8 mouse cellular contexts compared by ENCODE assay signal in genomic region chr2:70471861-70472620, GRCm38 (mm10). TPM values are rescaled to one million over a fixed set of nuclear protein-coding genes. Genes with fewer than 3 reads are reported as not detected.
DNase-seq lines count a peak whose midpoint lies in the region; ATAC-seq lines count a peak whose summit lies in the region.

No protein-coding gene starts in this region.

- H3K4me3 ChIP-seq in forebrain, embryonic 14.5 days (ENCODE audit: low read depth, low read length): peak overlapping the region; percentile 30
- peak overlapping the region; percentile 44 for H3K4me3 ChIP-seq in lung, embryonic 15.5 days

- no peak for ATAC-seq in forebrain, embryonic 14.5 days
- ATAC-seq in lung, embryonic 15.5 days (ENCODE audit: borderline replicate concordance, extremely low read depth, low FRiP score, low TSS enrichment): no peak
- no peak for ATAC-seq in megakaryocyte, adult 5-6 weeks (ENCODE audit: poor library complexity, severe bottlenecking)

- peak overlapping the region; percentile 30 for H3K9ac ChIP-seq in forebrain, embryonic 14.5 days (ENCODE audit: low read length)
- H3K9ac ChIP-seq in lung, embryonic 15.5 days: peak overlapping the region; percentile 43

- H3K4me1 ChIP-seq in forebrain, embryonic 14.5 days (ENCODE audit: control insufficient read depth, insufficient read depth, low read length): peaks cover 26% of the 10 kb centered on the region
- H3K4me1 ChIP-seq in lung, embryonic 15.5 days: peaks cover 40% of the 10 kb centered on the region

- peaks cover 70% of the 10 kb centered on the region for H3K27me3 ChIP-seq in forebrain, embryonic 14.5 days (replicated peaks; ENCODE audit: control insufficient read depth, insufficient read depth, low read length)
- H3K27me3 ChIP-seq in lung, embryonic 15.5 days: peaks cover 44% of the 10 kb centered on the region

- no peaks in the 10 kb centered on the region for H3K36me3 ChIP-seq in forebrain, embryonic 14.5 days (ENCODE audit: control insufficient read depth, insufficient read depth, low read length)
- H3K36me3 ChIP-seq in lung, embryonic 15.5 days: no peaks in the 10 kb centered on the region

- peak overlapping the region; percentile 59 for H3K4me2 ChIP-seq in forebrain, embryonic 14.5 days (ENCODE audit: low read length)
- peak overlapping the region; percentile 86 for H3K4me2 ChIP-seq in lung, embryonic 15.5 days

- WGBS in forebrain, embryonic 14.5 days: 1% methylated on average over 47 of the region's 48 CpGs
- under 1% methylated on average over 48 of the region's 48 CpGs for WGBS in lung, embryonic 15.5 days

- H3K27ac ChIP-seq in forebrain, embryonic 14.5 days (ENCODE audit: low read depth, low read length): no peak overlapping the region
- H3K27ac ChIP-seq in lung, embryonic 15.5 days: peak overlapping the region; percentile 9; the same call in 1 of the 2 replicates

- DNase-seq in CD4-positive helper T cell, adult 2 months (ENCODE audit: low read depth, low spot score): peak; percentile 8
- DNase-seq in Muller cell, postnatal 12 days (ENCODE audit: inconsistent ontology term): peak; percentile 43
- DNase-seq in forebrain, embryonic 14.5 days (ENCODE audit: low spot score): peak; percentile 44
- DNase-seq in kidney, adult 18-20 months: peak; percentile 40
- peak; percentile 54 for DNase-seq in retina, postnatal 1 day
- DNase-seq in cerebellum, adult 8-10 months: no peak

- H3K9me3 ChIP-seq in forebrain, embryonic 14.5 days (replicated peaks; ENCODE audit: control insufficient read depth, low read length): no peaks in the 10 kb centered on the region
- H3K9me3 ChIP-seq in lung, embryonic 15.5 days: no peaks in the 10 kb centered on the region

RNA-seq across cellular contexts. Expression of gene Sp5, which starts 2.7 kb away (rescaled TPM):
- polyA plus RNA-seq in forebrain, embryonic 14.5 days (2014; fragmentation: Nextera tagmentation; extraction: Ambion mirVana): 3.0 and 4.2 TPM in 2 replicates
- 9.3 TPM in 2 replicates for polyA plus RNA-seq in lung, embryonic 15.5 days (2015; fragmentation: Nextera tagmentation; extraction: Ambion mirVana)
- total RNA-seq in megakaryocyte, adult 5-6 weeks (2015): not detected in 2 replicates
- total RNA-seq in megakaryocyte, adult 5-6 weeks (2017): not detected in 2 replicates

RNA-seq across cellular contexts. Expression of gene Erich2, which starts 36.6 kb away (rescaled TPM):
- 1.8 and 2.8 TPM in 2 replicates for polyA plus RNA-seq in forebrain, embryonic 14.5 days (2014; fragmentation: Nextera tagmentation; extraction: Ambion mirVana)
- 6.9 and 7.6 TPM in 2 replicates for polyA plus RNA-seq in lung, embryonic 15.5 days (2015; fragmentation: Nextera tagmentation; extraction: Ambion mirVana)
- not detected in 2 replicates for total RNA-seq in megakaryocyte, adult 5-6 weeks (2015)
- total RNA-seq in megakaryocyte, adult 5-6 weeks (2017): not detected in 2 replicates
